11 mouse cellular contexts compared by ENCODE assay signal in genomic region chr4:54073483-54073882, GRCm38 (mm10).
A peak's percentile ranks its signal among the peaks of the same experiment; 100 is the strongest.
DNase-seq lines count a peak whose midpoint lies in the region; ATAC-seq and TF ChIP-seq lines count a peak whose summit lies in the region.
"Had no signal": no experiment of that assay in that cellular context is flagged by ENCODE, and none has a peak within 500 bp of the region (broad histone marks: within the 10 kb centered on the region; RNA-seq: fewer than 3 reads in every experiment).

No protein-coding gene starts in this region.

- H3K27me3 ChIP-seq in E14TG2a.4 (ENCODE audit: insufficient read depth, low read length), result no peaks in the 10 kb centered on the region
- H3K27me3 ChIP-seq in forebrain, embryonic 11.5 days (ENCODE audit: control insufficient read depth, insufficient read depth, low read length), result no peaks in the 10 kb centered on the region
- H3K27me3 ChIP-seq in hindbrain, embryonic 16.5 days (replicated peaks; ENCODE audit: control insufficient read depth, insufficient read depth, low read length), result no peaks in the 10 kb centered on the region
- H3K27me3 ChIP-seq in midbrain, embryonic 11.5 days (ENCODE audit: control insufficient read depth, insufficient read depth, low read length), result no peaks in the 10 kb centered on the region
- H3K27me3 ChIP-seq: liver, embryonic 15.5 days had no signal

- H3K4me1 ChIP-seq in E14TG2a.4 (replicated peaks; ENCODE audit: low read depth, low read length), result peaks cover 38% of the 10 kb centered on the region
- peaks cover 5% of the 10 kb centered on the region for H3K4me1 ChIP-seq in forebrain, embryonic 11.5 days (replicated peaks; ENCODE audit: control insufficient read depth, insufficient read depth, low read length)
- no peaks in the 10 kb centered on the region; the same call in none of the 2 replicates for H3K4me1 ChIP-seq in hindbrain, embryonic 16.5 days (ENCODE audit: control insufficient read depth, insufficient read depth, low read depth, low read length)
- H3K4me1 ChIP-seq in midbrain, embryonic 11.5 days (ENCODE audit: control insufficient read depth, insufficient read depth, low read length), result peaks cover 20% of the 10 kb centered on the region
- H3K4me1 ChIP-seq: liver, embryonic 15.5 days had no signal

- H3K9ac ChIP-seq in forebrain, embryonic 11.5 days (ENCODE audit: low read length), result peak overlapping the region; percentile 12; the same call in 1 of the 2 replicates
- no peak overlapping the region for H3K9ac ChIP-seq in hindbrain, embryonic 16.5 days (ENCODE audit: low read depth, low read length)
- H3K9ac ChIP-seq in midbrain, embryonic 11.5 days (ENCODE audit: low read length), result peak overlapping the region; percentile 43; the same call in 1 of the 2 replicates
- H3K9ac ChIP-seq: liver, embryonic 15.5 days had no signal

- no peak for ATAC-seq in forebrain, embryonic 11.5 days (replicated peaks; ENCODE audit: low FRiP score)
- no peak; the same call in 1 of the 2 replicates for ATAC-seq in hindbrain, embryonic 16.5 days
- 0 out of 2 replicates have a peak, but pooled peaks have one; percentile 36 for ATAC-seq in midbrain, embryonic 11.5 days (ENCODE audit: low FRiP score)
- no peak for ATAC-seq in megakaryocyte progenitor cell, adult 5-6 weeks (replicated peaks; ENCODE audit: poor library complexity)

- H3K27ac ChIP-seq in forebrain, embryonic 11.5 days (ENCODE audit: low read depth, low read length), result peak overlapping the region; percentile 85
- H3K27ac ChIP-seq in hindbrain, embryonic 16.5 days (ENCODE audit: low read depth, low read length), result no peak overlapping the region
- peak overlapping the region; percentile 87 for H3K27ac ChIP-seq in midbrain, embryonic 11.5 days (ENCODE audit: low read depth, low read length)
- no peak overlapping the region for H3K27ac ChIP-seq in gastrocnemius, adult 2 months
- H3K27ac ChIP-seq: liver, embryonic 15.5 days had no signal

- H3K4me2 ChIP-seq in forebrain, embryonic 11.5 days (ENCODE audit: low read depth, low read length, severe bottlenecking), result 0 out of 2 replicates have a peak overlapping the region, but pooled peaks have one; percentile 12
- H3K4me2 ChIP-seq in hindbrain, embryonic 16.5 days (ENCODE audit: low read length), result peak overlapping the region; percentile 37; the same call in 1 of the 2 replicates
- peak overlapping the region; percentile 19; the same call in 1 of the 2 replicates for H3K4me2 ChIP-seq in midbrain, embryonic 11.5 days
- H3K4me2 ChIP-seq: liver, embryonic 15.5 days had no signal

- no peak for DNase-seq in forebrain, embryonic 11.5 days (ENCODE audit: low spot score)
- peak; percentile 93 for DNase-seq in midbrain, embryonic 11.5 days (ENCODE audit: low spot score, missing footprints)
- DNase-seq in cerebellum, adult 8-10 months, result no peak
- no peak for DNase-seq in spleen, postnatal 14 days (ENCODE audit: low spot score in 2 of 2)
- DNase-seq in gastrocnemius, adult 2 months, result no peak
- DNase-seq: cerebellum, adult 9-10 months; gastrocnemius, postnatal 10 days had no signal

- H3K36me3 ChIP-seq in E14TG2a.4 (ENCODE audit: insufficient read depth, low read length), result no peaks in the 10 kb centered on the region
- no peaks in the 10 kb centered on the region for H3K36me3 ChIP-seq in forebrain, embryonic 11.5 days (ENCODE audit: control insufficient read depth, insufficient read depth, low read length)
- H3K36me3 ChIP-seq in hindbrain, embryonic 16.5 days (ENCODE audit: control insufficient read depth, insufficient read depth, low read length), result no peaks in the 10 kb centered on the region
- no peaks in the 10 kb centered on the region for H3K36me3 ChIP-seq in midbrain, embryonic 11.5 days (ENCODE audit: control insufficient read depth, insufficient read depth, low read length)
- H3K36me3 ChIP-seq: liver, embryonic 15.5 days had no signal

- 33% methylated on average over 7 of the region's 7 CpGs for WGBS in forebrain, embryonic 11.5 days
- WGBS in hindbrain, embryonic 16.5 days, result 24% methylated on average over 7 of the region's 7 CpGs
- 34% methylated on average over 7 of the region's 7 CpGs for WGBS in midbrain, embryonic 11.5 days

- peak overlapping the region; percentile 37 for H3K4me3 ChIP-seq in E14TG2a.4 (replicated peaks; ENCODE audit: low read length)
- H3K4me3 ChIP-seq in forebrain, embryonic 11.5 days (ENCODE audit: low read depth, low read length), result no peak overlapping the region
- H3K4me3 ChIP-seq in hindbrain, embryonic 16.5 days (ENCODE audit: low read length), result no peak overlapping the region
- H3K4me3 ChIP-seq in midbrain, embryonic 11.5 days (ENCODE audit: low read depth, low read length), result no peak overlapping the region
- no peak overlapping the region for H3K4me3 ChIP-seq in gastrocnemius, adult 2 months
- H3K4me3 ChIP-seq: liver, embryonic 15.5 days had no signal

- H3K9me3 ChIP-seq in E14TG2a.4 (ENCODE audit: low read length), result peaks cover 28% of the 10 kb centered on the region
- H3K9me3 ChIP-seq in forebrain, embryonic 11.5 days (ENCODE audit: control insufficient read depth, low read length), result no peaks in the 10 kb centered on the region; the same call in 1 of the 2 replicates
- H3K9me3 ChIP-seq in hindbrain, embryonic 16.5 days (ENCODE audit: control insufficient read depth, low read length), result no peaks in the 10 kb centered on the region
- H3K9me3 ChIP-seq in midbrain, embryonic 11.5 days (ENCODE audit: control insufficient read depth, low read length), result peaks cover 18% of the 10 kb centered on the region; the same call in 1 of the 2 replicates
- H3K9me3 ChIP-seq: liver, embryonic 15.5 days had no signal

- TF ChIP-seq CTCF in E14TG2a.4 (conservative IDR thresholded peaks at IDR 0.05; ENCODE audit: low read length), result no peak
- no peak for TF ChIP-seq CTCF in gastrocnemius, adult 2 months (IDR thresholded peaks at IDR 0.05)

- intact Hi-C loops in gastrocnemius, adult 2 months (cut with DNase I), result no loop called here

Comparison
In these comparisons a context has a peak if more than half of its experiments do, and no peak if none do; other contexts are left out.
1. H3K27ac ChIP-seq: peak in forebrain, embryonic 11.5 days (single experiment) and midbrain, embryonic 11.5 days (single experiment); none in hindbrain, embryonic 16.5 days (single experiment) and gastrocnemius, adult 2 months (single experiment).
2. Peak in every context shown above with its lines, with median percentiles within 50 percentile points of each other: H3K4me2 ChIP-seq.